Mouse (Mus musculus): Measurements from ENCODE around the gene Unc79. TPM values are rescaled to one million over a fixed set of nuclear protein-coding genes. Genes with fewer than 3 reads are reported as not detected.

Unc79 gene
- polyA plus RNA-seq (2015; fragmentation: Nextera tagmentation; extraction: Ambion mirVana): 0.18 and 0.65 TPM in 2 replicates

DNA sequence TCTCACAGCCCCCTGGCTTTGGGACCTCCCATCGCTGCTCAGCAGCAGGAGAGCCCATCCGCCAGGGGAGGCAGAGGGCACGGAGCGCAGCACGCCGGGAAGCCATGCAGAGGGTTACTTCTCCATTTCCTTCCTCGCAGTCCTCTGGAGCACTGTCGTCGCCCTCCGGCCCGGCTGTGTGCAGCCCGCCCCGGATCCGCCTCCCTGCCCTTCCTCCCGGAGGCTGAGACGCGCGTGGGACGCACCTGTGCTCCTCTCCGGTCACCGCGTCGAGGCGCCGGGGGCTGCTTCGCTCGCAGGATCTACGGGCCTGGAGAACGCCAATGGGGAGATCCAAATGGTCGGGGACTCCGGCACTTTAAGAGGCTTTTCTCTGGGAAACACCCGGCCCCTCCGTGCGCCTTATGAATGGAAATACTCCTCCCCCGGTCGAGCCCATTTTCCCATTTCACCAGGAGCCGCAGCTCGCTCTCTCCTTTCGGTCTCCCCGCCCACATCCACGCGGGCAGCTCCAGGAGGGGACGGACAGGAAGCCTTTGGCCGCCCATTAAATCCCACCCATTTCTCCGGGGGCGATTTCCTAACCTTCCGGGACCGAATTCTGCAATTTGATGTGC is at the start of gene Unc79:
Gene Unc79, plus strand, starts transcription at position 82 of the 617 bp plus-strand sequence.
- H3K27ac ChIP-seq (ENCODE audit: low read length): no peak within 1 kb of the TSS
- H3K4me3 ChIP-seq (ENCODE audit: low read length): peak within 1 kb of the TSS; percentile 54
- peak within 1 kb of the TSS; percentile 87 for H3K4me2 ChIP-seq (ENCODE audit: low read depth, low read length)
- peak; percentile 49 for ATAC-seq (ENCODE audit: low read depth)
- under 1% methylated on average over 48 of the region's 48 CpGs for WGBS
- H3K36me3 ChIP-seq (ENCODE audit: control insufficient read depth, insufficient read depth, low read length): no peaks in the 10 kb centered on the region
- H3K9ac ChIP-seq (ENCODE audit: low read length): 0 out of 2 replicates have a peak within 1 kb of the TSS, but pooled peaks have one; percentile 24
- no peaks in the 10 kb centered on the region for H3K9me3 ChIP-seq (ENCODE audit: control insufficient read depth, low read length)
- H3K27me3 ChIP-seq (ENCODE audit: control insufficient read depth, insufficient read depth, low read depth, low read length): peaks cover 9% of the 10 kb centered on the region
- H3K4me1 ChIP-seq (replicated peaks; ENCODE audit: control insufficient read depth, insufficient read depth, low read length): peaks cover 11% of the 10 kb centered on the region

DNA sequence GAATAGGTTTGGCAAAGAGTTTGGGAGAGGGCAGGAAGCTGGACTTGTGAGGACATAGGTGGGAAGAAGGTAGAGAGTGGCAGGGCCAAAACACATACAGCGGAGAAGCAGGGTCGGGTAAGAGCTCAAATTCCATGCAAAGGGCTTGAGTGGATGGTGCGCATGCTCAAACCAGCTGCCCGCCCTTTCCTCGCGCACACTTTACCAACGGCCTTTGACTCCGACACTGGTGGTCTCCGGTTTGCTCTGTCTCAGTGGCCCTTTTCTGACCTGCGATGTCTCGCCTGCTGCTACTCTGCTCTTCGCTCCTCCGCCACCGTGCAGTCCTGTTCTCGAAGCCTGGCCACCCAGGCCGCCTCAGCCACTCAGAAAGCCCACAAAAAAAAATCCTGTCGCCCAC is 49.6 kb upstream of the Unc79 start, which contains the start of gene Cox8c:
Gene Cox8c, plus strand, starts transcription at position 226 of the 400 bp plus-strand sequence.
- H3K4me1 ChIP-seq (replicated peaks; ENCODE audit: control insufficient read depth, insufficient read depth, low read length): no peaks in the 10 kb centered on the region
- no peaks in the 10 kb centered on the region for H3K27me3 ChIP-seq (ENCODE audit: control insufficient read depth, insufficient read depth, low read depth, low read length)
- H3K4me3 ChIP-seq (ENCODE audit: low read length): no peak within 1 kb of the TSS
- 86% methylated on average over 17 of the region's 17 CpGs for WGBS
- 0 out of 2 replicates have a peak, but pooled peaks cover 2% of the 10 kb centered on the region for H3K9me3 ChIP-seq (ENCODE audit: control insufficient read depth, low read length)
- ATAC-seq (ENCODE audit: low read depth): no peak
- H3K36me3 ChIP-seq (ENCODE audit: control insufficient read depth, insufficient read depth, low read length): no peaks in the 10 kb centered on the region
- no peak within 1 kb of the TSS for H3K4me2 ChIP-seq (ENCODE audit: low read depth, low read length)
- H3K27ac ChIP-seq (ENCODE audit: low read length): no peak within 1 kb of the TSS
- H3K9ac ChIP-seq (ENCODE audit: low read length): no peak within 1 kb of the TSS

DNA sequence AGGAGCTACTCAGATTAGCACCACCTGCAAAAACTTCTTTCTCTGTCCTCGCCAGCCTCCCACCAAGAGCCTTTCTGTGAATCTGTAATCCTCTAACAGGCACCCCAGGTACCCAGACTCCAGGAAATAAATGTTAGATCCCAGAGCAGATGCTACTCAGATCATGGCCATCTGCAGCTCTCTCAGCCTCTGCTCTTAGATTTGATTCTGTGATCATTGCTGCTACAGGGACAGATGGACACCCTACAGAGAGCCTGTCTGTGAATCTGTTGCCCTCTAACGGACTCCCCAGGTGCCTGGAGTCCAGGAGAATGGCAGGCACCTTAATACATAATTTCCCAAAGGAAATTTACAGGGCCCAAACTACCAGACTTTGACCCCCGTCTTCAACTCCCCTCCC is 40.5 kb upstream of the Unc79 start:
- no peaks in the 10 kb centered on the region for H3K27me3 ChIP-seq (ENCODE audit: control insufficient read depth, insufficient read depth, low read depth, low read length)
- H3K4me1 ChIP-seq (replicated peaks; ENCODE audit: control insufficient read depth, insufficient read depth, low read length): no peaks in the 10 kb centered on the region
- no peaks in the 10 kb centered on the region for H3K9me3 ChIP-seq (ENCODE audit: control insufficient read depth, low read length)
- H3K4me3 ChIP-seq (ENCODE audit: low read length): no peak overlapping the region
- WGBS: 33% methylated on average over 3 of the region's 3 CpGs
- H3K9ac ChIP-seq (ENCODE audit: low read length): no peak overlapping the region
- no peak overlapping the region for H3K4me2 ChIP-seq (ENCODE audit: low read depth, low read length)
- no peak overlapping the region for H3K27ac ChIP-seq (ENCODE audit: low read length)
- no peaks in the 10 kb centered on the region for H3K36me3 ChIP-seq (ENCODE audit: control insufficient read depth, insufficient read depth, low read length)
- ATAC-seq (ENCODE audit: low read depth): no peak

DNA sequence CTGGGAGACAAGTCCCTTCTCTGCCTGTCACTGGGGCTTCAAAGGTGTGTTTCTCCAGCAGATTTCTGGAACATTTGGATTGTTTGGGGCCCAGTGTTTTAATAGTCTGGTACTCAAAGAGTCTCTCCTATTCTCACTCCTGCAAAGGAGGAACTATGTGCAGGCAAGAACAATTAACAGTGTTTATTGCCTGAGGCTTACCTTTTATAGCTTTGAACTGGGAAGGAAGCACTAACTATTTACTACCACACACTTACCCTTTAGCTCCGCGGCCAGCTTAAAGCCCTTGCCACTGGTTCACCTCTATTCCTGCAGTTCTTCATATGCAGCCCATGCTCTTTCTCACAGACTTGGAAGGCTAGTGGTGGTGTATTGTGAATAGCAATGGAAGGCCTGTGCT is 32.6 kb upstream of the Unc79 start:
- no peak overlapping the region for H3K4me3 ChIP-seq (ENCODE audit: low read length)
- 85% methylated on average over 2 of the region's 2 CpGs for WGBS
- ATAC-seq (ENCODE audit: low read depth): no peak
- H3K36me3 ChIP-seq (ENCODE audit: control insufficient read depth, insufficient read depth, low read length): no peaks in the 10 kb centered on the region
- H3K27me3 ChIP-seq (ENCODE audit: control insufficient read depth, insufficient read depth, low read depth, low read length): no peaks in the 10 kb centered on the region
- no peaks in the 10 kb centered on the region for H3K4me1 ChIP-seq (replicated peaks; ENCODE audit: control insufficient read depth, insufficient read depth, low read length)
- no peaks in the 10 kb centered on the region for H3K9me3 ChIP-seq (ENCODE audit: control insufficient read depth, low read length)
- H3K27ac ChIP-seq (ENCODE audit: low read length): no peak overlapping the region
- no peak overlapping the region for H3K4me2 ChIP-seq (ENCODE audit: low read depth, low read length)
- no peak overlapping the region for H3K9ac ChIP-seq (ENCODE audit: low read length)

DNA sequence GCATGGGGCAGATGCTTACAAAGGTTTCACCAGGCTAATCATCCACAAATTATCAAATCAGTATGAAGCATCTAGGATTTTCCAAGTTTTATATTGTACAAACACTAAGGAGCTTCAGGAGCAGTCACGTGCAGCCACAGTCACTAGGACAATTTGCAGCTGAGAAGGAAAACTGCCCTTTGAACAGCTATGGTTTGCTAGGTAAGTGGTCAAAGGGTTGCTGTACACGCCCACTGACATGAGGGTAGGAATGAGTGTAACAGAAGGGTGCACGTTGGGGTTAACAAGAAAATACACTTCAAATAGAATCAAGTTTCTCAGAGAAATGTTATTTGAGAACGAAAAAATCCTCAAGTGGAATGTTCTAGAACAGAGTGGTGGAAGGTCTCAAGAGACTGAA is 18.9 kb upstream of the Unc79 start:
- ATAC-seq (ENCODE audit: low read depth): no peak
- H3K27ac ChIP-seq (ENCODE audit: low read length): no peak overlapping the region
- H3K4me2 ChIP-seq (ENCODE audit: low read depth, low read length): no peak overlapping the region
- H3K4me1 ChIP-seq (replicated peaks; ENCODE audit: control insufficient read depth, insufficient read depth, low read length): no peaks in the 10 kb centered on the region
- WGBS: 48% methylated on average over 4 of the region's 4 CpGs
- H3K27me3 ChIP-seq (ENCODE audit: control insufficient read depth, insufficient read depth, low read depth, low read length): no peaks in the 10 kb centered on the region
- H3K9ac ChIP-seq (ENCODE audit: low read length): no peak overlapping the region
- no peaks in the 10 kb centered on the region for H3K36me3 ChIP-seq (ENCODE audit: control insufficient read depth, insufficient read depth, low read length)
- H3K4me3 ChIP-seq (ENCODE audit: low read length): no peak overlapping the region
- no peaks in the 10 kb centered on the region for H3K9me3 ChIP-seq (ENCODE audit: control insufficient read depth, low read length)

DNA sequence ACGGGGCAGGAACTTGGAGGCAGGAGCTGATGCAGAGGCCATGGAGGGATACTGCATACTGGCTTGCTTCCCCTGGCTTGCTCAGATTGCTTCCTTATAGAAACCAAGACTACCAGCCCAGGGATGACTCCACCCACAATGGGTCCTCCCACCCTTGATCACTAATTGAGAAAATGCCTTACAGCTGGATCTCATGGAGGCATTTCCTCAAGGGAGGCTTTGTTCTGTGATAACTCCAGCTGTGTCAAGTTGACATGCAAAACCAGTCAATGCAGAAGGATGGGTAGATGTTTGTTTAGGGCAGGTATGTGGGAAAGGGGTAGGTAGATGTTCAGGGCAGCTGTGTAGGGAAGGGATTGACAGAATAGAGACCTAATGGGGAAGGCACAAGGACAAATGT is 18.3 kb upstream of the Unc79 start:
- H3K36me3 ChIP-seq (ENCODE audit: control insufficient read depth, insufficient read depth, low read length): no peaks in the 10 kb centered on the region

DNA sequence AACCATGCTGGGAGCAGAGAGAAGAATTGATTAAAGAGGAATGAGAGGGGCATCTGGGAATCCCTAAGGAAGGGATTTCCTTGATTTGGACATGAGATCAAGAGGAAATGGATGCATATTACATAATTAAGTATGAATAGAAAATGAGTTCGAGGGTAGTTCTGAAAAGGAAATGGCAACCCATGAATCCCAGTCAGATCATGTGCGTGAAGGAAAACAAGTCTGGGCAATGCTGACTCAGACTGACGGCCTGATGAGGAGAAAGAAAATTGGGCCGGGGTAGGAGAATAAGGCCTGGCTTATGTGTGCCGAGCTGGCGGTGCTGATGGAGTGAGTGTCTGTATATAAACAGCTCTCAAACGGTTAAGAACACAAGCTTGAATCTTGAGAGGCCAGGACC is 17.9 kb upstream of the Unc79 start:
- no peak overlapping the region for H3K4me3 ChIP-seq (ENCODE audit: low read length)
- ATAC-seq (ENCODE audit: low read depth): no peak
- 57% methylated on average over 7 of the region's 7 CpGs for WGBS
- no peak overlapping the region for H3K9ac ChIP-seq (ENCODE audit: low read length)
- H3K27ac ChIP-seq (ENCODE audit: low read length): no peak overlapping the region
- H3K36me3 ChIP-seq (ENCODE audit: control insufficient read depth, insufficient read depth, low read length): no peaks in the 10 kb centered on the region
- no peaks in the 10 kb centered on the region for H3K4me1 ChIP-seq (replicated peaks; ENCODE audit: control insufficient read depth, insufficient read depth, low read length)
- H3K27me3 ChIP-seq (ENCODE audit: control insufficient read depth, insufficient read depth, low read depth, low read length): no peaks in the 10 kb centered on the region
- no peaks in the 10 kb centered on the region for H3K9me3 ChIP-seq (ENCODE audit: control insufficient read depth, low read length)
- H3K4me2 ChIP-seq (ENCODE audit: low read depth, low read length): no peak overlapping the region

More for the DNA sequence above, 18.3 kb upstream of the Unc79 start:
- H3K9me3 ChIP-seq (ENCODE audit: control insufficient read depth, low read length): no peaks in the 10 kb centered on the region
- H3K27ac ChIP-seq (ENCODE audit: low read length): no peak overlapping the region
- no peak overlapping the region for H3K4me3 ChIP-seq (ENCODE audit: low read length)
- H3K9ac ChIP-seq (ENCODE audit: low read length): no peak overlapping the region
- H3K4me1 ChIP-seq (replicated peaks; ENCODE audit: control insufficient read depth, insufficient read depth, low read length): no peaks in the 10 kb centered on the region
- WGBS: 83% methylated on average over 1 of the region's 1 CpGs
- ATAC-seq (ENCODE audit: low read depth): no peak
- H3K4me2 ChIP-seq (ENCODE audit: low read depth, low read length): no peak overlapping the region
- H3K27me3 ChIP-seq (ENCODE audit: control insufficient read depth, insufficient read depth, low read depth, low read length): no peaks in the 10 kb centered on the region

DNA sequence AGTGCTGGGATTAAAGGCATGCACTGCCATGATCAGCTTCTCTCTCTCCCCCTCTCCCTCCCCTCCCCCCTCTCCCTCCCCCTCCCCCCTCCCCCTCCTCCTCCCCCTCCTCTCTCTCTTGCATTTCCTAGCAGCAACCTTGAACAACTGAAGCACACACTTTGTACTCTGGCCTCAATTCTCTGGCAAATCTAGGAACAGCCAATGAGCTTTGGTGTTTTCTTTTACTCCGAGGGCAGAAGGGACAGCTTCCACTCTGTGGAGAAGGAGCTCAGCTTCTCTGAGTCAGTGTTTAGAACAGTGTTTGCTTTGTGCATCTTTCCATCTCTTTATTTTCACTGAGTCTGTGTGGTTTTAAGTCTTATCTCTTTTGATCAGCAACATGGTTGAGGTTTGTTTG is 12.8 kb upstream of the Unc79 start:
- H3K4me2 ChIP-seq (ENCODE audit: low read depth, low read length): no peak overlapping the region
- H3K4me3 ChIP-seq (ENCODE audit: low read length): no peak overlapping the region
- no peak for ATAC-seq (ENCODE audit: low read depth)
- no peaks in the 10 kb centered on the region for H3K36me3 ChIP-seq (ENCODE audit: control insufficient read depth, insufficient read depth, low read length)
- H3K27me3 ChIP-seq (ENCODE audit: control insufficient read depth, insufficient read depth, low read depth, low read length): no peaks in the 10 kb centered on the region
- H3K4me1 ChIP-seq (replicated peaks; ENCODE audit: control insufficient read depth, insufficient read depth, low read length): no peaks in the 10 kb centered on the region
- no peak overlapping the region for H3K27ac ChIP-seq (ENCODE audit: low read length)
- 23% methylated on average over 1 of the region's 1 CpGs for WGBS
- no peaks in the 10 kb centered on the region for H3K9me3 ChIP-seq (ENCODE audit: control insufficient read depth, low read length)
- H3K9ac ChIP-seq (ENCODE audit: low read length): no peak overlapping the region

DNA sequence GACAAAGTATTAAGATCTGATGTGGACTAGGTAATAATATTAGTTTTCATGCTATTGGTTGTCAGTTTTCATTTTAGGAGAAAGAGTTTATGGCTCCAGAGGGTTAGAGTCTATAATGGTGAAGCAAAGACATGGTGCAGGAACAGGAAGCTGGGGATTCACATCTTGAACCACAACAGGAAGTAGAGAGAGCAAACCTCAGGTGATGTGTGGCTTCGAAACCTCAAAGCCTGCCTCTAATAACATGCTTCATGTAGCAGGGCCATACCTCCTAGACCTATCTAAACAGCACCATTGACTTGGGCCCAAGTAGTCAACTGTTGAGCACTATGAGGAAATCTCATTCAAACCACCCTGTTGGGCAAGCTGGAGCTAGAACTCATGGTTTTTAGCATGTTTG is 3.1 kb upstream of the Unc79 start:
- 81% methylated on average over 1 of the region's 1 CpGs for WGBS
- no peak overlapping the region for H3K4me3 ChIP-seq (ENCODE audit: low read length)
- H3K27me3 ChIP-seq (ENCODE audit: control insufficient read depth, insufficient read depth, low read depth, low read length): peaks cover 9% of the 10 kb centered on the region
- no peaks in the 10 kb centered on the region for H3K9me3 ChIP-seq (ENCODE audit: control insufficient read depth, low read length)
- ATAC-seq (ENCODE audit: low read depth): no peak
- no peak overlapping the region for H3K4me2 ChIP-seq (ENCODE audit: low read depth, low read length)
- H3K4me1 ChIP-seq (replicated peaks; ENCODE audit: control insufficient read depth, insufficient read depth, low read length): peaks cover 11% of the 10 kb centered on the region
- no peak overlapping the region for H3K27ac ChIP-seq (ENCODE audit: low read length)
- H3K9ac ChIP-seq (ENCODE audit: low read length): no peak overlapping the region
- H3K36me3 ChIP-seq (ENCODE audit: control insufficient read depth, insufficient read depth, low read length): no peaks in the 10 kb centered on the region

All from lung, embryonic 16.5 days (tissue).